Mouse (Mus musculus) ovary, postnatal 10 days (tissue): ENCODE data around the gene Specc1.

Experiments used
- DNase-seq: peaks from one replicate; pipeline ENCODE4 v3.0.0; 2022; ENCODE audit warnings: low spot score

The Specc1 gene

DNA sequence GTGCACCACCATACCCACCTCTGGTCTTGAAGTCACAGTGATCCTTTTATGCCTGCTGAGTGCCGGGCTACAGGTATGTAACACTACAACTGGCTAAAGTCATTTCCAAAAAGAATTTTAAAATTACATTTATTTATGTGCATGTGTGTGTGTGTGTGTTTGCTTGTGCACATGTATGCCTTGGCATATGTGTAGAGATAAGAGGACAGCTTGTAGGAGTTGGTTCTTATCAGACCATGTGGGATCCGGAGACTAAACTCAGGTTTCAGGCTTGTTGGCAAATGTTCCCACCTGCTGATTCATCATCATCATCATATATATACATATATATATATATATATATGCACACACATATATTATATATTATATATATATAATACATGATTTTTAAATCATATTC lies 12.3 kb downstream of the Specc1 start:
- DNase-seq, result no peak

DNA sequence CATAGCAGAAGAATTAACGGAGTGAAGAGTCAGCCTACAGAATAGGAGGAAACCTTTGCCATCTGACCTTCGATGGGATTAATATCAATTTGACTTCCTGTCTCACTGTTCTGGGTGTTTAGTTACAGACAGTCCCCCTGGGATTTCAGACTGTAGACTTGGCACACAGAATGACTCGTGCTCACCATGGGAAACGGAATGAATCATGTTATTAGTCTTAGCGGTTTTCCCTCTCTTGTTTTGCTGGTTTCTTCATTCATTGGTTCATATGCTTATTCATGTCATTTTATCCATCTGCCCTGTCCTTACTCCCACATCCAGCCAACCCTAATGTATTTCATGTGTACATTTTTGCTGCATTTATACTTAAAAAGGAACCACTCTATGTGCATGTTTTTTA lies 14.3 kb downstream of the Specc1 start:
- no peak for DNase-seq

DNA sequence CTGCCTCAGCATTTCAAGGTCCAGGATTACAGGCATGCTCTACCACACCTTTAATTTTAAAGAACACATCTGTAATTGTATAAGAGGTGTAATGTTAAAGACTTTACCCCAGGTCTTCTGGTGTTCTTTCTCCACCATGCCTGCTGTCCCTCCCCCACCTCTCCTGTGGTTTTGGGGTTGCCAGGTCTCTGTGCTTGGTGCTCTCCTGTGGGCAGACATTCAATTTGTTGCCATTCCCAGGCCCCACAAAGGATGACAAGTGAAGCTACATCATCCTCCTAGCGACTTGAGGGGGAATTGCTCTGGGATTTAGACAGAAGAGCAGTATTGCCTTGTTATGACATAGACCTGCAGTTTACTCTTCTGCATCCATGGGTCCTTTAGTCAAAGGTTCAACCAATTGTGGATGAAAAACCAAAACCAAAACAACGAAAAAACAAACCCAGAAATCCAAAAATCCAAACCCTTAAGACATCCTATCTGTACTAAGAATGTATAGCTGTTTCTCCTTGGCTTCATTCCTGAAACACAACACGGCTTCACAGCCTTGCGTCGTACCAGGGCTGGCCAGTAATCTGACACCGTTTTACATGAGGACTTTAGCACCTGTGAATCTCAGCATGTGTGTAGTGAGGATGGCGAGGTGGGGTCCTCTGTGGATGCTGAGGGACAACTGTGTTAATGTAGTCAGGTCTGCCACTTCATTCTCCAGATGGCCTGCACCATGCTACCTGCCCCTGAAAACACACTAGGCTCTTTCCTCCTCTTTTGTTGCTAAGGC lies 15.1 kb downstream of the Specc1 start:
- DNase-seq, result no peak

DNA sequence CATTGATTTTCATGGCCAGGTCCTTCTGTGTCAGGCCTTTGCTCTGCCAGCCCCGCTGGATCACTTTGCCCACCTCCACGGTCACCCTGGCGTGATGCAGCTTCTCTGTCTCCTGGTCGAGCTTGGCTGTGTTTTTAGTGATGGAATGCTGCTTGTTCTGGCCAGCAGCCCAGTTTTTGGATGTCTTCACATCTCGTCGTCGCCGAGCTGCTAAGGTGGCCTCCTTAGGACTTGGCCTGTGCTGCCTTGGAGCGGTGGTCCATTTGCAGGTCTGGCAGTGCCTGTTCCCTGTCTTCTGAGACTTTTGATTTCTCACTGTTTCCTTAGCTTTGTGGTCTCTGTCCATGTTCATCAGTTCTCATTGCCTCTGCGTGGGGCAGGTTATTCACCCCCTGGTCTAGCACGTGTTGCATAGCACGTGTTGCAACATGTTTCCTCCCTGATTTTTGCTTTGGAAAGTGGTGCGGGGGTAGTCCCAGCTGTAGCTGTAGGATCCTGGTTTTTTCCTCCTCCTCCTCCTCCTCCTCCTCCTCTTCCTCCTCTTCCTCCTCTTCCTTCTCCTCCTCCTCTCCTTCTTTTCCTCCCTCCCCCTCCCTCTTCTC lies 17.6 kb downstream of the Specc1 start:
- DNase-seq, result no peak

DNA sequence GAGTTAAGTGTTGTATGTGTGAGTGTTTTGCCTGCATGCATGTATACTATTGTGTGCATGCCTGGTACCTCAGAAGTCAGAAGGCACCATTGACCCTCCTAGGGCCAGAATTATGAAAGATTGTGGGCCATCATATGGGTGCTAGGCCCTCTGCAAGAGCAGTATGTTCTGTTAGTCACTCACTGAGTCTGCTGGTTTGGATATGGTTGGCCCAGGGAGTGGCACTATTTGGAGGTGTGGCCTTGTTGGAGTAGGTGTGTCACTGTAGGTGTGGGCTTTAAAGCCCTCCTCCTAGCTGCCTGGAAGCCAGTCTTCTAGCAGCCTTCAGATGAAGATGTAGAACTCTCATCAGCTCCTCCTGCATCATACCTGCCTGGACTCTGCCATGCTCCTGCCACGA lies 19.2 kb downstream of the Specc1 start:
- no peak for DNase-seq

DNA sequence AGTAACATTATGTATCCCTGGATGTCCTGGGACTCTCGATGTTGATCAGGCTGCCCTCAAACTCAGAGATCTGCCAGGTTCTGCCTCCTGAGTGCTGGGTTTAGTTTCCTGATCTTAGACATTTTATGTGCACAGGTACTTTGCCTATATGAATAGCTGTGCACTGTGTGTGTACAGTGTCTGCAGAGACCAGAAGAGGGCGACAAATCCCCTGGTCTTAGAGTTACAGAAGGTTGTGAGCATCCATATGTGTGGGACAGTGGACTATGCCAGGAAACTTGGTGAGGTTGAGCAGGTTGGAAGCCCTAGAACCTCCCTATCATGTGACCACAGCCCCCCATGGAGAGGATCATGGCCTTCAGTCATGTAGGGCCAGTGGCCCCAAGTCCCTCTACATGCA lies 24.7 kb downstream of the Specc1 start:
- no peak for DNase-seq

DNA sequence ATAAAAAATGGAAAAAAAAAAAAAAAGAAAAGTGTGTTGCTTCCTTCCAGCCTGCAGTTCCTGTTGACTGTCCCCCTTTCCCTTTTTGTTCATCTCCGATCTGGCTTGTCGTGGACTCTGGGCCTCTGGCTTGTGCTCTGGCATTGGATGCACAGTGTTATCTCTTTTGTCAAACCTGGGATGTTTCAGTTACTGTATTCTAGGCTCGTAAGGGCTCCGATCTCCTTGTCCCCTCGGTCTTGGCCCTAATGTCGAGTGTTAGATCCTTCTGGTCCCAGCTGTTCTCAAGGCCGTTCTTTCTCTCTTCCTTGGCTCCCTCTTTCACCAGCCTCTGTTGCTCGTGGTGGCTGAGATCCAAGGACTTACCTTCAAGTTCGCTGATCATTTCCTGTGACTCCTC lies 26.3 kb downstream of the Specc1 start:
- DNase-seq, result no peak

DNA sequence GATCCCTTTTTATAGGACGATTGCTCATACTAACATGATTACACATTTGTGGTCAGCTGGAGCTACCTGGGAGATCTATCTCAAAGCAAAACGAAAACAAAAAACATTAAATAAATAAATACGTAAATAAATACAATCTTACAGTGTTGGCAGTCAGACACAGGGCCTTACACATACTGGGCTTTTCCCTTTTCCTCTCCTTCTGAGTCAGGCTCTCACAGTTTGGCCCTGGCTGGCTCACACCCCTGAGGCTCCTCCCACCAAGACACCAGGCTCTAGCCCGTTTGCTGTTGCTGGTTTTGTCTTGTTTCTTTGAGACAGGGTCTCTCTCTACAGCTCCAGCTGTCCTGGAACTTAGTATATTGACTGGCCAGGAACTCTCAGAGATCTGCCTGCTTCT lies 30.4 kb downstream of the Specc1 start:
- no peak for DNase-seq

DNA sequence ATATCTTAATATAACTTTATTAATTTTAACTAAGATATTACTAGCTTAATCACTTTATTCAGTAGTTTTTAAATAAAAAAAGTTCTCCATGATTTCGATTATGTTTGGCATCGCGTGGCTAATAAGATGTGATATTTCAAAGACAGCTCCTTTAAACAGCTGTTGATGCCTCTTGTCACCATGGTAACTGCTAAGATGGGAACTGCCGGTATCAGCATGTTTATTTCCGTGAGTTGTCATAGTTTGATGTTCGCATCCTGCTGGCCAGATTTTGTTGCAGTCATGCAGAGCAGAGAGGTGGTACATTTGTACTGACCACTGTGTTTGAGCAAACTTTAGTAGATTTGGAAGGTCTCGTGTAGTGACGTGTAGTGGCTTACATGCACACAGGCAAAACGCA lies 33.1 kb downstream of the Specc1 start:
- DNase-seq, result no peak

DNA sequence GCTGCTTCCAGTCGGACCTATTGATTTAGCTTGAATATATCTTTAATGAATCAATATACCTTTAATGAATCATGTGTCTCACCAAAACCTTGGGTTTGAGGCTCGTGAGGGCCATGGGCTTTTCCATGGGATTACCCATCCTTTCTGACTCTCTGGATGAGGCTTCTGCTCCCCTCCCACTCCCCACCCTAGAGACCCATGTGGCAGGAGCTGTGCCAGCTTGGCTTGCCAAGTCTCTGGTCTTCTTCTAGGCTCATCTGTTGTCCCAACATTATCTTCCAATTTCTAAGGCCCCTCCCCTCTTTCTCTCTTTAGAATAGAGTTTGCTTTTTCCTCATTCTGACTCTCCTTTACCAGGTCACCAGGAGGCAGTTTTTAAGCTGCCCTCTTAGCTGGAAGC lies 35.0 kb downstream of the Specc1 start:
- DNase-seq, result no peak

DNA sequence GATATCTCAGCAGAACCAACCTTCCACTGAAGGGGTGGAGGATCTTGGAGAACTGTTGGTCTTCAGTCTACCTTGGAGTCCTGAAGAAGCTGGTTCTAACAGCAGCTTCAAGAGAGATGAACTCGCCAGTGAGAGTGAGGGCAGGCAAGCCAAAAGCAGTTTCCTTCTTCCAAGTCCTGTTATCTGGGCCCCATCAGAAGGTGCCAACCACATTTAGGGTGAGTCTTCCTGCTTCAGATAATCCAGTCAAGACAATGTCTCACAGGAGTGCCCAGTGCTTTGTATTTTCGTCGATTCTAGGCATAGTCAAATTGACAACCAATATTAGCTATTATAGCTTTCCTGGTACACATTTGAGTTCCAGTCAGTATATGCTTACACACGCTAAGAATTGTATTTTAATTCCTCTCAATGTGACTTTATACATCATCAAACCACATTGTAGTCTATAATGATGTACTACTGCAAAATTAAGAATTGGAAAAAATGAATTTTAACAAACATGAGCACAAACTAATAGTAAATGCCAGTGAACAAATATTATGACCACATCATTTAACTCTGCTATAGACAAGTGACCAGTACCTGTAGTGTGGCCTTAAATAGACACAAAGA lies 36.2 kb downstream of the Specc1 start:
- no peak for DNase-seq

DNA sequence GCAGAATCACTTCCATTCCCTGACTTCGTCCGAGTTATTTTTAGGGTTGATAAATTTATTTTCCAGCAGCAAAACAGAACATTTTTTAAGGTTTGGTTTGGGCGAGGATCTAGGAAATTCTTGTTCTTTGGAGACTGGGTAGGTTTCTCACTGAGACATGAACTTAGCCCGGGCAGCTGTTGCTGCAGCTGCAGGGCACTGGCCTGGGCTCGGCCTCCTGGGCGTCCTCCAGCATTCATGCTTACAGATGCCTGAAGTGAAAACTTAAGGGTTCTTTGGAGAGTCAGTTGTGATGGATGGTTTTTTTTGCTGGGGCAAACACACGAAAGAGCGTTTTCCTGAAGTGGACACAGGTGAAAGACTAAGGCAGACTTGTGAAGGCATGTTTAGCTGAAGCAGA lies 42.9 kb downstream of the Specc1 start:
- DNase-seq, result no peak

DNA sequence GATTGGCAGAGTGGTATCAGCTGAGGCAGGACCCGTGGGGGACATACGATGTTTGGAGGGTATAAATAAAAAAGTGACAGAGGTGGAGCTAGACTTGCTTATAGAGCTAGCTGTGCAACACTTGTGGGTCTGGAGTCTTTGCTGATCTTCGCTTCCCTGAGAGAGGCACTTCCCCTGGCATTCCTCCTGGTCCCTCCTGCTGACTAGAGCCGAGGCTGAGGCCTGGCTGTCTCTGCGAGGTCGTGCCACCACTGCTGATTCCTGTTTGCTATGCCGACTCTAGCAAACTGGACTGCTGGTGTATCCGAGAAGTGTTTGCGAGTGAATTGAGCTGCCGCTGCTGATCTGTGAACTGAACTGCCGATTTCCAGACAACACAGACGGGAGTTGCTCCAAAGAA lies 43.5 kb downstream of the Specc1 start:
- no peak for DNase-seq

DNA sequence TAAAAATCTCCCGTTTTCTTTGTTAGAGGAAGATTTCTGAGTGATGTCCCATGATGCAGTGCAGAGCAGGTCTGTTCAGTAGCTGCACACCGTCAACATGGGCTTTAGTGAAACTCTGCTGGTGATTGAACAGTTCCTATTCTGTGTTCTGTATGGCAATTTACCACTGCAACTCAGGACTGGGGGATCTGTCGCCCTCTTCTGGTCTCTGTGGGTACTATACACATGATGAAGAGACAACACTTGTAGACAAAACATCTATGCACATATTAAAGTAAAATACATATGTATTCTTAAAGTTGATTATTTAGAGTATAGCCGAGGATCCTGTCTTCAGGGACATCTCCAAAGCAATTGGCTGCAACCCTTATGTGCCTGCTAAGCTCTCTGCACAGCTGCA lies 45.4 kb downstream of the Specc1 start:
- DNase-seq, result no peak

DNA sequence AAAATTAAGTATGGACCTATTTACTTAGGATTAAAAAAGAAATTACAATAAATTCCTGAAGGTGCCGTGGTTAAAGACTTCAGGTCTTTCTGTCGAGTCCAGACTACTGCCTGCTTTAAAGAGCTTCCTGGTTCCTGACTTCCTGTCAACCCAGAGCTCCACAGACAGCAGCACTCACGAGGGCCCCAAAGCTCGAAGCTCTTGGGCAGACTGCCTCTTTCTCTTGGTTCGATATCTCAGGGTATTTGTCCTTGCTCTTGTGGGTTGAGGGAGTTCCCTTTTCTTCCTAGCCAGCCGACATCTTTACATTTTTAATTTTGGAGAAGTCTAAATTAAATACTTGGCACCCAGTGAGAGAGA lies 48.3 kb downstream of the Specc1 start:
- no peak for DNase-seq

DNA sequence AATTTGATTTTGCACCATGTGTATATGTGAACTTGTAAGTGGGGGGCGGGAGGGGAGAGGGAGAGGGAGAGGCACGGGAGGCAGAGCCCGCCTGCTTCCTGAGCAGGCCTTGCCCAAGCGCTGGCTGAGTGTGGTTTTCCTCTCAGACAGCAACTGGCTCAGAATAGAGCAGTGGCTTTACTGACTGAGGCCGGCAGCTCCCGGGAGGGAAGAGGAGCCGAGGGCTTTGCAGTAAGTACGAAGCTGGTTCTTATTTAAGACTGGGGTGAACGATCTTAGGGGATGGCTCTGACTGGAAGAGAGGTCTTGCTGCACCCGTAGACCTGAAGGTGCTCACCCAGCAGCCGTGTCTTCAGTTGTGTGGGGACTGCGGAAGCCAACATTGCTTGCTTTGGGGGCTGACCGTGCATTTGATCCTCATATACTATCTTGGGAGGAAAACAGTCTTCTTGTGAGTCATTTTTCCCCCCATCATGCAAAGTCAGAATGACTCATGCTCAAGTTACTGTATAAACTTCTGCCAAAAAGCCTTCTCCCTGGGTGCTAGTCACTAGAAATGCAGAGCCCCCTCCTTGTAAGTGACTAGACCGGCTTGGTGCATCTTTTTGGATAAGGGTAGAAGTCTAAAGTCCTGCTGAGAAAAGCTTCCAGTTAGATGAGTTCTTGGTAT lies 48.8 kb downstream of the Specc1 start:
- DNase-seq, result no peak

DNA sequence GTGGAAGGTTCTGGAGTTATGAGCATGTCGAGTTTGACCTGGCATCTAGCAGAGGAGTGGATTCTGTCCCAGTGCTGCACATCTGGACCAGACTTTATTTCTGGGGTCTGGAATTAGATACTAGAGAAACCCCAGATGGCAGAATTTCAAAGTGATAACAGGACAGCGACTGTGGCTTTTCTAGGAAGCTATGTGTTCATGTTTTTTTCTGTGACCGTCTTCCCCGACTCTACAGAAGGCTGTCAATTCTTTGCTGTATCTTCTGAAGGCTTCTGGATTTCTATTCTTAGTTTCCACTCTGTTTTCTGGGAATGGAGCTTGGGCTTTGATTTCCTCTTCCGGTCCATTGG lies 49.3 kb downstream of the Specc1 start:
- no peak for DNase-seq

DNA sequence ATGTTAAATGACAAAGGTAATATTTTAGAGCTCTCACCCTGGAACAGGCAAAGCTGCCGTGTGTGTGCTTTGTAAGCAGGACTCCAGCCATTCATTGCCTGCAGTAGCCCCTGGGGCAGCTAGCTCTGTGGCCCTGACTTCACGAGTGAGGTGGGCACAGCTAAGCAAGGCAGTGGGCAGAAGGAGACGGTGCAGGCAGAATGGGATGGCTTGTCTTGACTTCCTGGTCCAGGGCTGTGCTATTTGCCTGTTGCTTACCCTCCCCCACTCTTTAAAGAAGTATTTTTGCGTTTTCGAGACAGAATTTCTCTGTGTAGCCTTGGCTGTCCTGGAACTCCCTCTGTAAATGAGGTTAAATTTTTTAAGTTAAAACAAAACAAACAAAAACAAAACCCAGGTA lies 50.1 kb downstream of the Specc1 start:
- no peak for DNase-seq

DNA sequence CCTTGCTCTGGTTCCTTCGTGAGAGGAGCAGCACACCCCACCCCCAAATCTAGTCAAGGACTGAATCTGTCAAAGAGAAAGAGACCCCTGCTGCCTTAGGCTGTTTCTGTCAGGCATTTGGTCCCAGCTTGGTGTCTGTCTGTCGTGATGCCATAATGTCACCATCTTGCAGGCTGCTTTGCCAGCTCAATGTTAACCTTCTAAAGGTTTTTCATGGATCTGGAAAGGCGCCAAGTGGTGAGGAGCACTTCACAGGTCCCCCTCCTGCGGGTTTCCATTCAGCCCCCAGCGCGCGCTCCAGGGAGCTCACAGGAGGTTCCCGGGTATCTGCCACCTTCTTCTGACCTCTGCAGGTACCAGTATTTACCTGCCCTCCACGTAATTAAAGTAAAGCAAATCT lies 51.4 kb downstream of the Specc1 start:
- no peak for DNase-seq

DNA sequence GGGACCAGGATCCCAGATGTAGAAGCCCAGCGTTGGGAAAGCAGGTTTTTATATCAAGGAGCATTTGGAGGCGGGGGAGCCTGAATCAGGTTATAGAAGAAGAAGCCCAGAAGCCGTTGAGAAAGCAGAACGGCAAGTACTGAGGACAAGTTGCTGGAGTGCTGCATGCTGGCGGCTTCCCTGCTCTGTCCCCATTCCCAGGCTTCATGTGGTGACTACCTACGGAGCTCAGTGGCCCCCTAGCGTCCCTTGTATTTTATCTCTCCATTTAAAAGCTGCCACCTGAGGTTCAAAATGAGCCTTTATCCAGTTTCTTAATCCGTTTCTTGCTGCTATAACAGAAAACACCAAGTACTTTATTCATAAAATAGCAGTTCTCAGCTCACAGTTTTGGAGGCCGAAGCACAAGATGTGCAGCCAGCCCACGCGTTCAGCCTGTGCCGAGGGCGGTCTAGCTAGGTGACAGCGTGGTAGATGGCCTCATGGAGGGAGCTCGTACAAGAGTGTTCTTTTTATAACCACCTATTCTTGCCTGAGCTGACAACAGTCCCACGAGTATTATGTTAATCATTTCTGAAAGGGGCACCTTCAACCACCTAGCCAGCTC lies 54.2 kb downstream of the Specc1 start:
- no peak for DNase-seq

DNA sequence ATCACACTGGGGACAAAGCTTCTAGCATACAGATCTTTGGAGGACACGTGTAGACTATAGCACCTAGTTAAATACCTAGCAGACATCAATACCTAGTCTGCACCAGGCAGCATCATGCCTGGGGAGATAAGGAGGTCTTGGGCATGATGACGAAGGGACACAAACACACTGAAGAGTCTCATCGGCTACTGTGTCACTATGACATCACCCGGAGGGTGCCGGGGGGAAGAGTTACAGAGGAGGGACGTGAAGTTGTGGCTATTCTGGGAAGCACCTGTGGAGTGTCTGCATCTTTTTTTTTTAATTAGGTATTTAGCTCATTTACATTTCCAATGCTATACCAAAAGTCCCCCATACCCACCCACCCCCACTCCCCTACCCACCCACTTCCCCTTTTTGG lies 55.5 kb downstream of the Specc1 start:
- DNase-seq, result no peak

DNA sequence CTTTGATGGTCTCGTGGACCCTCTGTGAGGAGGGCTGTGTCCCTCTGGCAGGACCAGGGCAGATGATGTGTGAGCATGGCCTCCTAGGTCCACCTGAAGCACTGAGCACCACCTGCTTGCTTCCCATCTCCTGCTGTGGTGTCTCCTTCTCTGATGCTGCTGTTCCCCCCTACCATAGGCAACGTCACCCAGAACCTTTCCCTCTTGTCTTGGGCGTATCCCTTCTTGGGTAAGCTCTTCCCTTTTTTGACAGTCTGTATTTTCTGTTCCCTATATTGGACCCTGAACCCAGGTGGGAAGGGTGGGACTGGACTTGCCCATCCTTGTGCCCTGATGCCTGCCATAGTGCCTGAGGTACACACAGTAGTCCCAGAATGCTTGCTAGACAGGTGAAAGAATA lies 56.9 kb downstream of the Specc1 start:
- no peak for DNase-seq

DNA sequence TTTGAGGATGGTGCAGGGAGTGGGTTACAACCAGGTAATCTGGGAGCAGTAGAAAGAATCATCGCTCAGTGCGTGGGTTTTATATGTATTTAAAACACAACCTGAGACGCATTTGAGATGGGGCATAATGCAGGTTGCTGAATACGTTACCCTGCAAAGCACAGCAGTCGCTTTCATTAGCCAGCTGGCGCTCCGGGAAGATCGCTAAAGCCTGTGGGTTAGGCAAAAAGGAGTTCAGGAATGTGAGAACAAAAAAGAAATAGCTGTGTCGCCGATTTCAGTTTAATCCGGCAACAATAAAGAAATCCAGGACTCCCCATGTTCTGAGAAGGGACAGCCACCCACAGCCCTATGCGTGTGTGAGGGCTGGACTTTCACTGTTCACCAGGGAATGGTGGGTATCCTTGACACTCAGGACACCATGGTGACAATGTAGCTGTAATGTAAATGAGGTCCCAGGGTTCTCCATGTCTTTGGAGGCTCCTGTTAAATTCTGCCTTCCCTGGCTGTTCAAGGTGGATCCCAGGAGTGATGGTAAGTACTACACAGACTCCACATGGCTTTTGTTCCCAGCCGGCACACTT lies 58.6 kb downstream of the Specc1 start:
- DNase-seq, result no peak
